Mouse (Mus musculus): ENCODE results near the gene Crk.

DNA sequence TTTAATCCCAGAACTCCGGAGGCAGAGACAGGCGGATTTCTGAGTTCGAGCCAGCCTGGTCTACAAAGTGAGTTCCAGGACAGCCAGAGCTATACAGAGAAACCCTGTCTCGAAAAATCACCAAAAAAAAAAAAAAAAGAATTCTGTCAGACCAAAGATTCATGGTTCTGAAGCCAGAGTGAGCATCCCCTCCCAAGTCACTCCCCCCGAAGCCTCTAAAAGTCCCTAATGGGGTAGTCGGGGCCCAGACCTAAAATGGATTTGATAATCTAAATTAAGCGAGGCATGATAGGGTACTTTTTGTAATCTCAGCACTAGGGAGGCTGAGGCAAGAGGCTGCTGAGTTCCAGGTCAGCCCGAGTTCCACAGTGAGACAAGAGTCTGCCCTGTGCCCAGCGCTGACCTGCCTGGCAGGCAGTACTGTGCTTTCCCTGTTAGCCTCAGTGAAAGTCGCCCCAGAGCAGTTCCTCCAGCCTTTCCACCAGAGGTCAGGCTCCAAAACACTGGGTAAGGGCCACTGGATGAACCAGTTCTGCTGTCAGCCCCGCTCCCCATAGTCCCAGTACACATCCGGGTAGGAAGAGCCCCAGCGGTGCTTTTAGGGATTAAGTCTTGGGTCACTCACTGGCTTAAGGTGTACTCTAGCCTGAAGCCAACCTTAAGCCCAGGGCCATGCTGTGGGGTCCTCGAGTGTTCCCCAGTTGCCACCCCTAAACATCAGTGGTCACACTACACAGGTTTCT is 25.9 kb upstream of the Crk start:
- TF ChIP-seq CTCF (IDR thresholded peaks at IDR 0.05; ENCODE audit: borderline replicate concordance, control insufficient read depth, extremely low read depth, insufficient read depth, low read length, poor library complexity) (no peak), POLR2A (IDR thresholded peaks at IDR 0.05; ENCODE audit: control insufficient read depth, extremely low read depth, insufficient read depth, low read length, poor library complexity) (no peak)

Data from thymus, adult 2 months (tissue).